Mouse (Mus musculus): ENCODE measurements around the gene Rergl.

- TF ChIP-seq POLR2A (IDR thresholded peaks at IDR 0.05; ENCODE audit: insufficient read depth, low read depth, low read length) = no peak
- no peak for TF ChIP-seq CTCF (IDR thresholded peaks at IDR 0.05; ENCODE audit: insufficient read depth, low read depth, low read length)
Measured at GRCm38 (mm10) chr6:139514938-139515510, 13.2 kb upstream of the Rergl start.
